Comparison of ENCODE assay signal across 8 mouse cellular contexts in genomic region chr17:23740136-23740584, GRCm38 (mm10). TPM values are rescaled to one million over a fixed set of nuclear protein-coding genes. Genes with fewer than 3 reads are reported as not detected.
DNase-seq lines count a peak whose midpoint lies in the region; ATAC-seq and TF ChIP-seq lines count a peak whose summit lies in the region.

No protein-coding gene starts in this region.

- under 1% methylated on average over 45 of the region's 46 CpGs for WGBS in forebrain, embryonic 14.5 days
- under 1% methylated on average over 43 of the region's 46 CpGs for WGBS in liver, postnatal 0 days (ENCODE audit: insufficient replicate concordance)
- WGBS in neural tube, embryonic 14.5 days, result under 1% methylated on average over 46 of the region's 46 CpGs

- intact Hi-C loops in heart, postnatal 10 days (cut with DNase I), result no loop called here

- H3K4me1 ChIP-seq in ES-E14 (ENCODE audit: control insufficient read depth in 2 of 2, insufficient read depth in 2 of 2, low read length in 2 of 2, poor library complexity in 1 of 2), result peaks cover 0 to 18% of the 10 kb centered on the region in 2 experiments; a peak in 1 of 4 replicates
- peaks cover 17% of the 10 kb centered on the region; the same call in 1 of the 2 replicates for H3K4me1 ChIP-seq in forebrain, embryonic 14.5 days (ENCODE audit: control insufficient read depth, insufficient read depth, low read length)
- H3K4me1 ChIP-seq in liver, postnatal 0 days (ENCODE audit: insufficient read depth), result peaks cover 24% of the 10 kb centered on the region
- H3K4me1 ChIP-seq in neural tube, embryonic 14.5 days (ENCODE audit: control insufficient read depth, insufficient read depth, low read length), result peaks cover 25% of the 10 kb centered on the region
- peaks cover 31% of the 10 kb centered on the region for H3K4me1 ChIP-seq in testis, adult 2 months (ENCODE audit: control insufficient read depth, insufficient read depth, low read length)

- peaks cover 44% of the 10 kb centered on the region for H3K27me3 ChIP-seq in forebrain, embryonic 14.5 days (replicated peaks; ENCODE audit: control insufficient read depth, insufficient read depth, low read length)
- peaks cover 70% of the 10 kb centered on the region for H3K27me3 ChIP-seq in liver, postnatal 0 days (ENCODE audit: insufficient read depth, low read length)
- peaks cover 33% of the 10 kb centered on the region for H3K27me3 ChIP-seq in neural tube, embryonic 14.5 days (ENCODE audit: control insufficient read depth, insufficient read depth, low read length)
- 0 out of 2 replicates have a peak, but pooled peaks cover 4% of the 10 kb centered on the region for H3K27me3 ChIP-seq in testis, adult 2 months (ENCODE audit: control insufficient read depth, insufficient read depth, low read length)

- H3K9me3 ChIP-seq in ES-E14 (ENCODE audit: control insufficient read depth, insufficient read depth, low read depth, low read length), result no peaks in the 10 kb centered on the region
- no peaks in the 10 kb centered on the region for H3K9me3 ChIP-seq in forebrain, embryonic 14.5 days (replicated peaks; ENCODE audit: control insufficient read depth, low read length)
- no peaks in the 10 kb centered on the region for H3K9me3 ChIP-seq in liver, postnatal 0 days (ENCODE audit: low read length)
- no peaks in the 10 kb centered on the region for H3K9me3 ChIP-seq in neural tube, embryonic 14.5 days (ENCODE audit: control insufficient read depth, low read length)

- in situ Hi-C loops in ES-E14 (cut with MboI; ENCODE audit: low sequenced_read_pairs in 2 of 2, unreplicated experiment in 2 of 2), result no loop called here

- H3K27ac ChIP-seq in ES-E14 (ENCODE audit: insufficient read depth, low read depth, low read length, poor library complexity, severe bottlenecking), result no peak overlapping the region
- peak overlapping the region; percentile 63 for H3K27ac ChIP-seq in forebrain, embryonic 14.5 days (ENCODE audit: low read depth, low read length)
- H3K27ac ChIP-seq in liver, postnatal 0 days (ENCODE audit: low read depth), result peak overlapping the region; percentile 29
- peak overlapping the region; percentile 40 for H3K27ac ChIP-seq in neural tube, embryonic 14.5 days (ENCODE audit: low read depth, low read length)
- H3K27ac ChIP-seq in testis, adult 2 months (ENCODE audit: control insufficient read depth, insufficient read depth, low read depth, low read length), result no peak overlapping the region

- no peak for TF ChIP-seq EP300 in liver, postnatal 0 days (IDR thresholded peaks at IDR 0.05; ENCODE audit: low read depth)

- H3K4me2 ChIP-seq in forebrain, embryonic 14.5 days (ENCODE audit: low read length), result peak overlapping the region; percentile 98
- H3K4me2 ChIP-seq in liver, postnatal 0 days (ENCODE audit: low read depth, low read length), result peak overlapping the region; percentile 99
- peak overlapping the region; percentile 79 for H3K4me2 ChIP-seq in neural tube, embryonic 14.5 days (ENCODE audit: low read depth, low read length)

- peak overlapping the region; percentile 45 for H3K9ac ChIP-seq in ES-E14 (ENCODE audit: insufficient read depth, low read depth, low read length, poor library complexity, severe bottlenecking)
- peak overlapping the region; percentile 85 for H3K9ac ChIP-seq in forebrain, embryonic 14.5 days (ENCODE audit: low read length)
- H3K9ac ChIP-seq in liver, postnatal 0 days (replicated peaks), result peak overlapping the region; percentile 71
- peak overlapping the region; percentile 70 for H3K9ac ChIP-seq in neural tube, embryonic 14.5 days (replicated peaks; ENCODE audit: low read depth, low read length)

- peak; percentile 91 for ATAC-seq in forebrain, embryonic 14.5 days
- peak; percentile 90 for ATAC-seq in liver, postnatal 0 days
- ATAC-seq in neural tube, embryonic 14.5 days (ENCODE audit: low read depth), result peak; percentile 81

- H3K36me3 ChIP-seq in ES-E14 (ENCODE audit: control insufficient read depth, insufficient read depth, low read length, poor library complexity, severe bottlenecking), result peaks cover 4% of the 10 kb centered on the region; the same call in 1 of the 2 replicates
- H3K36me3 ChIP-seq in forebrain, embryonic 14.5 days (ENCODE audit: control insufficient read depth, insufficient read depth, low read length), result peaks cover 27% of the 10 kb centered on the region
- peaks cover 3% of the 10 kb centered on the region; the same call in 1 of the 2 replicates for H3K36me3 ChIP-seq in liver, postnatal 0 days (replicated peaks; ENCODE audit: insufficient read depth, low read length)
- peaks cover 15% of the 10 kb centered on the region for H3K36me3 ChIP-seq in neural tube, embryonic 14.5 days (ENCODE audit: control insufficient read depth, insufficient read depth, low read length)
- no peaks in the 10 kb centered on the region for H3K36me3 ChIP-seq in testis, adult 2 months (ENCODE audit: control insufficient read depth, insufficient read depth, low read length)

- TF ChIP-seq CTCF in liver, postnatal 0 days (IDR thresholded peaks at IDR 0.05; ENCODE audit: low read depth), result no peak
- no peak for TF ChIP-seq CTCF in testis, adult 2 months (IDR thresholded peaks at IDR 0.05; ENCODE audit: control insufficient read depth, insufficient read depth, insufficient replicate concordance, low read depth, low read length)

- peak; percentile 62 for DNase-seq in ES-E14 (ENCODE audit: low read depth, low spot score)
- peak; percentile 91 for DNase-seq in cerebellum, adult 11 months
- peak; percentile 93 for DNase-seq in forebrain, embryonic 14.5 days (ENCODE audit: low spot score)
- DNase-seq in heart, postnatal 10 days, result peak; percentile 93 to 94
- peak; percentile 93 for DNase-seq in layer of hippocampus, adult 11-12 months (ENCODE audit: low spot score)
- DNase-seq in liver, postnatal 0 days, result peak; percentile 89

- H3K4me3 ChIP-seq in ES-E14 (ENCODE audit: insufficient read depth in 1 of 2, low read depth in 1 of 2, low read length in 2 of 2, poor library complexity in 1 of 2, severe bottlenecking in 1 of 2), result peak overlapping the region; percentile 66 to 80
- H3K4me3 ChIP-seq in forebrain, embryonic 14.5 days (ENCODE audit: low read depth, low read length), result peak overlapping the region; percentile 50
- H3K4me3 ChIP-seq in liver, postnatal 0 days (ENCODE audit: low read depth, low read length), result peak overlapping the region; percentile 65
- H3K4me3 ChIP-seq in neural tube, embryonic 14.5 days (ENCODE audit: low read depth, low read length), result peak overlapping the region; percentile 81
- peak overlapping the region; percentile 74 for H3K4me3 ChIP-seq in testis, adult 2 months (ENCODE audit: control insufficient read depth, low read depth, low read length)

- TF ChIP-seq POLR2A in testis, adult 2 months (IDR thresholded peaks at IDR 0.05; ENCODE audit: control insufficient read depth, low read depth, low read length), result no peak

TF ChIP-seq in ES-E14, 5 proteins besides CTCF, POLR2A, EP300 and RAD21:
- TF ChIP-seq MAFK (IDR thresholded peaks at IDR 0.05; ENCODE audit: insufficient read depth, low read depth, low read length) (no peak), ZNF384 (IDR thresholded peaks at IDR 0.05; ENCODE audit: low read depth, low read length) (no peak), ZC3H11A (IDR thresholded peaks at IDR 0.05; ENCODE audit: borderline replicate concordance, low read depth, low read length) (no peak), CHD2 (IDR thresholded peaks at IDR 0.05; ENCODE audit: low read depth, low read length) (no peak), HCFC1 (IDR thresholded peaks at IDR 0.05; ENCODE audit: borderline replicate concordance, insufficient read depth, low read length) (no peak)

RNA-seq across cellular contexts. Expression of gene Paqr4, which starts 0.5 kb away (rescaled TPM):
- total RNA-seq in ES-E14 (2012; rRNA removed), result 2.8 and 4.0 TPM in 2 replicates
- polyA plus RNA-seq in forebrain, embryonic 14.5 days (2014; fragmentation: Nextera tagmentation; extraction: Ambion mirVana), result 31.9 and 38.3 TPM in 2 replicates
- total RNA-seq in heart, postnatal 10 days (2021), result 10 to 100 TPM; 17.5 to 22.0 TPM
- 4.0 and 4.3 TPM in 2 replicates for polyA plus RNA-seq in liver, postnatal 0 days (2015; fragmentation: Nextera tagmentation; extraction: Ambion mirVana)
- polyA plus RNA-seq in neural tube, embryonic 14.5 days (2014; fragmentation: Nextera tagmentation; extraction: Ambion mirVana), result 49.6 and 51.4 TPM in 2 replicates
- 0.69 and 0.85 TPM in 2 replicates for polyA plus RNA-seq in testis, adult 2 months (2012; rRNA removed)

RNA-seq across cellular contexts. Expression of gene Kremen2, which starts 5.5 kb away (rescaled TPM):
- 2.5 and 4.3 TPM in 2 replicates for total RNA-seq in ES-E14 (2012; rRNA removed)
- polyA plus RNA-seq in forebrain, embryonic 14.5 days (2014; fragmentation: Nextera tagmentation; extraction: Ambion mirVana), result 0.23 and 0.25 TPM in 2 replicates
- not detected for total RNA-seq in heart, postnatal 10 days (2021)
- not detected in 2 replicates for polyA plus RNA-seq in liver, postnatal 0 days (2015; fragmentation: Nextera tagmentation; extraction: Ambion mirVana)
- 0.93 and 1.2 TPM in 2 replicates for polyA plus RNA-seq in neural tube, embryonic 14.5 days (2014; fragmentation: Nextera tagmentation; extraction: Ambion mirVana)
- polyA plus RNA-seq in testis, adult 2 months (2012; rRNA removed), result 0.80 and 0.97 TPM in 2 replicates

RNA-seq across cellular contexts. Expression of gene Pkmyt1, which starts 14.0 kb away (rescaled TPM):
- 24.1 and 41.3 TPM in 2 replicates for total RNA-seq in ES-E14 (2012; rRNA removed)
- polyA plus RNA-seq in forebrain, embryonic 14.5 days (2014; fragmentation: Nextera tagmentation; extraction: Ambion mirVana), result 18.0 and 23.1 TPM in 2 replicates
- total RNA-seq in heart, postnatal 10 days (2021), result 1 to 10 TPM; 7.7 to 9.3 TPM
- 12.5 and 13.9 TPM in 2 replicates for polyA plus RNA-seq in liver, postnatal 0 days (2015; fragmentation: Nextera tagmentation; extraction: Ambion mirVana)
- polyA plus RNA-seq in neural tube, embryonic 14.5 days (2014; fragmentation: Nextera tagmentation; extraction: Ambion mirVana), result 13.0 and 14.3 TPM in 2 replicates
- 78.6 and 88.6 TPM in 2 replicates for polyA plus RNA-seq in testis, adult 2 months (2012; rRNA removed)

RNA-seq across cellular contexts. Expression of gene 1520401A03Rik, which starts 17.6 kb away (rescaled TPM):
- total RNA-seq in ES-E14 (2012; rRNA removed), result 0.04 and 1.0 TPM in 2 replicates
- not detected in 2 replicates for polyA plus RNA-seq in forebrain, embryonic 14.5 days (2014; fragmentation: Nextera tagmentation; extraction: Ambion mirVana)
- not detected for total RNA-seq in heart, postnatal 10 days (2021)
- polyA plus RNA-seq in liver, postnatal 0 days (2015; fragmentation: Nextera tagmentation; extraction: Ambion mirVana), result not detected in 2 replicates
- polyA plus RNA-seq in neural tube, embryonic 14.5 days (2014; fragmentation: Nextera tagmentation; extraction: Ambion mirVana), result 0.21 and 0.52 TPM in 2 replicates
- polyA plus RNA-seq in testis, adult 2 months (2012; rRNA removed), result 6.7 and 7.1 TPM in 2 replicates

RNA-seq across cellular contexts. Expression of gene Flywch1, which starts 31.2 kb away (rescaled TPM):
- 31.6 and 35.1 TPM in 2 replicates for total RNA-seq in ES-E14 (2012; rRNA removed)
- 129 and 143 TPM in 2 replicates for polyA plus RNA-seq in forebrain, embryonic 14.5 days (2014; fragmentation: Nextera tagmentation; extraction: Ambion mirVana)
- total RNA-seq in heart, postnatal 10 days (2021), result 10 to 100 TPM; 31.2 to 32.1 TPM
- 11.9 TPM in 2 replicates for polyA plus RNA-seq in liver, postnatal 0 days (2015; fragmentation: Nextera tagmentation; extraction: Ambion mirVana)
- 192 and 216 TPM in 2 replicates for polyA plus RNA-seq in neural tube, embryonic 14.5 days (2014; fragmentation: Nextera tagmentation; extraction: Ambion mirVana)
- polyA plus RNA-seq in testis, adult 2 months (2012; rRNA removed), result 155 and 178 TPM in 2 replicates

Comparison
In these comparisons a context has a peak if more than half of its experiments do, and no peak if none do; other contexts are left out.
1. H3K27ac ChIP-seq: peak in forebrain, embryonic 14.5 days (single experiment), liver, postnatal 0 days (single experiment) and neural tube, embryonic 14.5 days (single experiment); none in ES-E14 (single experiment) and testis, adult 2 months (single experiment).
2. Peak in every context shown above with its lines, with median percentiles within 50 percentile points of each other: DNase-seq, H3K4me3 ChIP-seq, H3K9ac ChIP-seq, ATAC-seq and H3K4me2 ChIP-seq.